Mouse (Mus musculus) liver, embryonic 13.5 days (tissue): Measurements from ENCODE around the gene Zcchc14. TPM values are rescaled to one million over a fixed set of nuclear protein-coding genes. Genes with fewer than 3 reads are reported as not detected.

Source experiments
- ATAC-seq: fragments of 200-750 bp; cut with Nextera tagmentation; 2 replicates; pipeline ENCODE4 v1.8.0; 2017; ENCODE audit warnings: low read depth, mild to moderate bottlenecking, moderate number of reproducible peaks, moderate library complexity
- DNase-seq: peaks from one replicate; pipeline ENCODE4 v3.0.0; 2022
- H3K27ac ChIP-seq: fragments of 300-500 bp; sonication (generic); 2 replicates; pipeline ENCODE4 v1.5.1; 2015; ENCODE audit warnings: moderate library complexity, mild to moderate bottlenecking, inconsistent platforms
- H3K27me3 ChIP-seq: fragments of 300-500 bp; sonication (generic); 2 replicates; pipeline ENCODE4 v1.6.1; 2015; ENCODE audit warnings: mild to moderate bottlenecking, inconsistent platforms
- H3K36me3 ChIP-seq: fragments of 300-500 bp; sonication (generic); 2 replicates; pipeline ENCODE4 v1.6.1; 2015; ENCODE audit warnings: mild to moderate bottlenecking, inconsistent platforms
- H3K4me1 ChIP-seq: fragments of 300-500 bp; sonication (generic); replicated peaks from 2 replicates; pipeline ENCODE4 v1.6.1; 2015; ENCODE audit warnings: inconsistent platforms
- H3K4me2 ChIP-seq: fragments of 300-500 bp; sonication (generic); 2 replicates; pipeline ENCODE4 v1.6.1; 2015; ENCODE audit warnings: inconsistent platforms, mild to moderate bottlenecking, moderate library complexity
- H3K4me3 ChIP-seq: fragments of 300-500 bp; sonication (generic); replicated peaks from 2 replicates; pipeline ENCODE4 v1.5.1; 2015; ENCODE audit warnings: mild to moderate bottlenecking, inconsistent platforms
- H3K9ac ChIP-seq: fragments of 300-500 bp; sonication (generic); 2 replicates; pipeline ENCODE4 v1.6.1; 2015; ENCODE audit warnings: mild to moderate bottlenecking, inconsistent platforms
- H3K9me3 ChIP-seq: fragments of 300-500 bp; sonication (generic); replicated peaks from 2 replicates; pipeline ENCODE4 v1.6.1; 2016; ENCODE audit warnings: inconsistent platforms
- WGBS: fragments of 180-500 bp; shearing (Covaris S2); methylation state at CpG from one replicate; pipeline ENCODE4 v1.1.7; 2015; ENCODE audit not compliant: insufficient replicate concordance; 5-methylcytosine and 5-hydroxymethylcytosine counted together
- polyA plus RNA-seq: library from polyadenylated mRNA; unstranded; fragments of >200 nt; fragmentation: Nextera tagmentation; extraction: Ambion mirVana; gene quantifications from 2 replicates; pipeline ENCODE4 v1.2.1, GENCODE M21; 2015

Zcchc14 gene
- polyA plus RNA-seq, 1 experiment from 2014 or later: 1.6 TPM

DNA sequence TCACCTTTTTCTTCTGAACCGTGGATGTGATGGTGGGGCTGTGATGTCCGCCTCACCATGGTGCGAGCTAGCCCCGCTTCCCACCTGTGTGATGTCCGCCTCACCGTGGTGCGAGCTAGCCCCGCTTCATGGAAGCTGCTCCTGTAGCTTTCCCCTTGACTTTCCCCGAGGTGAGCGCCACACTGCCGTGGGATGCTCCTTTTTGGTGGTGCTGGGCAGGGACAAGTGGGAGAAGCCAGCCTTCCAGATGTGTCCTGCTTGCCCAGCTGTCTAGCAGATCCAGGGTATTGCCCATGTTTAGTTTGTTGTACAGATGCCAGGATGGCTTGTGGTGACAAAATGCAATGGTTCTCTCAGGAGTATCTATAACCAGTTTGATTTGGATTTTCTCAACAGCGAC lies 10.4 kb upstream of the Zcchc14 start:
- peaks cover 3% of the 10 kb centered on the region; the same call in 1 of the 2 replicates for H3K4me1 ChIP-seq
- 86% methylated on average over 12 of the region's 12 CpGs for WGBS
- no peak for DNase-seq
- H3K4me2 ChIP-seq: no peak overlapping the region
- H3K27me3 ChIP-seq: peaks cover 40% of the 10 kb centered on the region
- H3K27ac ChIP-seq: no peak overlapping the region
- H3K36me3 ChIP-seq: no peaks in the 10 kb centered on the region
- H3K4me3 ChIP-seq: no peak overlapping the region
- no peak overlapping the region for H3K9ac ChIP-seq
- H3K9me3 ChIP-seq: no peaks in the 10 kb centered on the region
- no peak for ATAC-seq

DNA sequence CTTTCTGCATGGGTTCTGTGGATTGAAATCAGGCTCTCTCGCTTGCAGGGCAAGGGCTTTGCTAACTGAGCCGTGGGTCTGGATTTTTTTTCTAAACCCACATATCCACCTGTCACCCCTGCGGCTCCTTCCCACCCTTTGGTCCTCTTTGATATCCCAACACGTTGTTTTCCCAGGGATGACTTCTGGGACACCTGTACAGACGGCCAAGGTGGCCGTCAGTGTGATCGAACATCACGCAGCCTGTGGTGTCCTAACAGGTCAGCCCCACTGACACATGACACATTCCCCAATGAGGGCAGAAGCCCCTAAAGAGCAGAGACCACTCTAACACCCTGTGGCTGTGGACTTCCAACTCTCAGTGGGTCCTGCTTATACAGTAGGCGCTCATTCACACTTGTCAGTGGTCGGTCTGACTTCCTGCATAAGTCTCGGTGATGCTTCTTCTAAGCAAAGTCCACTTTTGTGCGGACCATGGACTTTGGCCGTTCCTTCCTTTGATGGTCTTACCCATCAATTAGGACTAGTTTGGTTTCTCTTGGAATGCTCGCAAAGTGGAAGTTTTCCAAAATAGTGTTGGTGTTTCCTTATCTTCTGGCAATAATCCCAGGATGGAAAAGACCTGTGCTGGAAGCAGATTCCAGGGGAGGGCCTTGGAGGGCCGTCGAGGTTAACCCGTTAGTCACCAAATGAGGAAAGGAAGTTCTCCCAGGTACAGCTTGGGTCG lies 9.1 kb upstream of the Zcchc14 start:
- Histone ChIP-seq H3K4me1 (peaks cover 3% of the 10 kb centered on the region; the same call in 1 of the 2 replicates), H3K27ac (no peak overlapping the region), H3K9ac (no peak overlapping the region), H3K4me3 (no peak overlapping the region), H3K27me3 (peaks cover 40% of the 10 kb centered on the region), H3K36me3 (no peaks in the 10 kb centered on the region), H3K4me2 (no peak overlapping the region), H3K9me3 (no peaks in the 10 kb centered on the region)
- 59% methylated on average over 18 of the region's 18 CpGs for WGBS
- DNase-seq (no peak), ATAC-seq (no peak)

GRCm38 (mm10) chr8:121660602-121661001 lies 7.9 kb upstream of the Zcchc14 start:
- Histone ChIP-seq H3K4me1 (peaks cover 3% of the 10 kb centered on the region; the same call in 1 of the 2 replicates), H3K9ac (no peak overlapping the region), H3K4me2 (no peak overlapping the region), H3K27me3 (peaks cover 45% of the 10 kb centered on the region), H3K9me3 (no peaks in the 10 kb centered on the region), H3K36me3 (no peaks in the 10 kb centered on the region), H3K27ac (no peak overlapping the region), H3K4me3 (no peak overlapping the region)
- no peak for DNase-seq
- ATAC-seq: no peak
- WGBS: 62% methylated on average over 15 of the region's 15 CpGs

DNA sequence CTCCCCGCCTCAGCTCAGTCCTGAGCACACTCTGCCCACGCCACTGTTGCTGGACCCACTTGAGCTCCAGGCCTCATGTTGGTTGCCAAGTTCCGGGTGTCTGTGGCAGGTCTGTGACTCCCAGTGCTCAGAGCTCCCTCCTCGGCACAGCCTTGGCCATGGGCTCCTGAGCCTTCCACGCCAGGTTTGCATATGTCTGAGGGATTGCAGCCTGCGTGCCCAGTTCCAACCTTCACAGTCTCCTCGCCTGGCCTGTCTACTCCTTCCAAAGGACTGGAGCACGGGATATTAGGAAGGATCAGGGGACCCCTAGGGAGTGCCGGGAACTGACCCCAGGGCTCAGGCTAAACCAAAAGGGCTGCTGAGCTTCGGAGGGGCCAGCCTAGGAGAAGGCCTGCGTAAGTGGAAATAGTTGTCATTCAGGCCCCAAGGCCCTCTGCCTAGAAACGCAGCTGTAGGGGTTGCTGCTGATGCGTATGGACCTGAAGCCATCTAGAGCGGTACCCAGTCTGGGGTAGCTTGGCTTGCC lies 2.3 kb upstream of the Zcchc14 start:
- Histone ChIP-seq H3K4me2 (no peak overlapping the region), H3K9ac (no peak overlapping the region), H3K9me3 (no peaks in the 10 kb centered on the region), H3K36me3 (no peaks in the 10 kb centered on the region), H3K4me1 (peaks cover 19% of the 10 kb centered on the region), H3K27ac (no peak overlapping the region), H3K27me3 (peaks cover 66% of the 10 kb centered on the region), H3K4me3 (no peak overlapping the region)
- ATAC-seq (no peak), DNase-seq (no peak)
- 64% methylated on average over 14 of the region's 14 CpGs for WGBS

DNA sequence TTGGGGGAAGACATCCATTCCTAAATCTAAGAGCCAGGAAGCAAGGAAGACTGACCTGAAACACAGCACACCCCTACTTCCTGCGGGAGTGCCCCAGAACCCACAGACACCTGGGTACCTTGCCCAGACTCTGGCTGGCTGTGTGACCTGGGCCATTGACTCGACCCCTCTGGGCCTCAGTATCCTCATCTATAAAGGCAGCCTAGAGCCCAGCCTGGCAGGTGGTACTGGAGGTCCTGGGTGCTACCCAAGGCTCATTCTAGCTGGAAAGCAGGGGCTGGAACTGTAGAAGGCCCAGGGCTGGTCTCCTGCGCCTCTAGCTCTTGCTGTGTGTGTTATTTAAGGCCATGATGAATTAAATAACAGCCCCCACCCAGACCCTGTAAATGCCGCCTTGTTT lies 1.4 kb upstream of the Zcchc14 start:
- no peak for DNase-seq
- no peak overlapping the region for H3K4me2 ChIP-seq
- peaks cover 74% of the 10 kb centered on the region for H3K27me3 ChIP-seq
- no peaks in the 10 kb centered on the region for H3K36me3 ChIP-seq
- peaks cover 25% of the 10 kb centered on the region for H3K4me1 ChIP-seq
- WGBS: 58% methylated on average over 4 of the region's 4 CpGs
- H3K9ac ChIP-seq: no peak overlapping the region
- no peak for ATAC-seq
- H3K9me3 ChIP-seq: no peaks in the 10 kb centered on the region
- H3K27ac ChIP-seq: no peak overlapping the region
- no peak overlapping the region for H3K4me3 ChIP-seq

GRCm38 (mm10) chr8:121653340-121654019 lies 779 bp upstream of the Zcchc14 start:
- Histone ChIP-seq H3K27ac (no peak overlapping the region), H3K36me3 (no peaks in the 10 kb centered on the region), H3K4me1 (peaks cover 25% of the 10 kb centered on the region), H3K9ac (peak overlapping the region; percentile 47), H3K4me3 (peak overlapping the region; percentile 60), H3K4me2 (peak overlapping the region; percentile 58), H3K27me3 (peaks cover 76% of the 10 kb centered on the region), H3K9me3 (no peaks in the 10 kb centered on the region)
- ATAC-seq (no peak; the same call in 1 of the 2 replicates), DNase-seq (no peak)
- WGBS: 8% methylated on average over 31 of the region's 31 CpGs

- H3K9me3 ChIP-seq: no peaks in the 10 kb centered on the region
- H3K9ac ChIP-seq: peak overlapping the region; percentile 36
- DNase-seq: peak; percentile 9
- no peak overlapping the region for H3K27ac ChIP-seq
- peak overlapping the region; percentile 56 for H3K4me3 ChIP-seq
- WGBS: 1% methylated on average over 46 of the region's 56 CpGs
- no peaks in the 10 kb centered on the region for H3K36me3 ChIP-seq
- ATAC-seq: no peak
- peak overlapping the region; percentile 67 for H3K4me2 ChIP-seq
- peaks cover 30% of the 10 kb centered on the region for H3K4me1 ChIP-seq
- H3K27me3 ChIP-seq: peaks cover 84% of the 10 kb centered on the region
Observed at GRCm38 (mm10) chr8:121651874-121652361, 783 bp downstream of the Zcchc14 start.

DNA sequence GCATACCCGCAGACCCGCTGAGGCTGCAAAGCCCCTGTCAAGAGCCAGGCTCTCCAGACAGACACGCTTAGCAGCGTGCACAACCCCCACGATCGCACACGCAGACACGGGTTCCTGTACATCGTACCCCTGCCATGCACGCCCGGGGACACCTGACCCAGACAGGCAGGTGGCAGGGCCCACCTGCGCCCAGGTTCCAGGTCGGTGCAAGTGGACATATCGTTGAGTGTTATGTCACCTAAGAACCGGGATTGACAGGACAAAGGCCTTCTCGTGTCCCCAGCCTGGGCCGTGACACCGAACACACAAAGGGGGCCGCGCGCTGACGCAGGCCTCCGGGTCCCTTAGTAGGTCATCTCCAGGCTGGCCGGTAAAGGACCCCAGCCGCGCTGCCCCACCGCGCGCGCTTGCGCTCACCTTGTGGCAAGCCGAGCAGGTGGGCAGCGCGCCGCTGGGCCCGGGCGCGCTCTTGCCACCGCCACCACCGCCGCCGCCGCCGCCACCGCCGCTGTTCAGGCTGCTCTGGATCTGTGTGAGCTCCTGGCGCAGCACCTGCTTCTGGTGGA lies 1.3 kb downstream of the Zcchc14 start:
- H3K36me3 ChIP-seq: no peaks in the 10 kb centered on the region
- peaks cover 34% of the 10 kb centered on the region for H3K4me1 ChIP-seq
- ATAC-seq: no peak
- 20% methylated on average over 47 of the region's 47 CpGs for WGBS
- H3K4me3 ChIP-seq: peak overlapping the region; percentile 56
- DNase-seq: no peak
- H3K27me3 ChIP-seq: peaks cover 80% of the 10 kb centered on the region
- H3K9me3 ChIP-seq: no peaks in the 10 kb centered on the region
- H3K4me2 ChIP-seq: peak overlapping the region; percentile 67
- H3K27ac ChIP-seq: no peak overlapping the region
- peak overlapping the region; percentile 36; the same call in 1 of the 2 replicates for H3K9ac ChIP-seq

DNA sequence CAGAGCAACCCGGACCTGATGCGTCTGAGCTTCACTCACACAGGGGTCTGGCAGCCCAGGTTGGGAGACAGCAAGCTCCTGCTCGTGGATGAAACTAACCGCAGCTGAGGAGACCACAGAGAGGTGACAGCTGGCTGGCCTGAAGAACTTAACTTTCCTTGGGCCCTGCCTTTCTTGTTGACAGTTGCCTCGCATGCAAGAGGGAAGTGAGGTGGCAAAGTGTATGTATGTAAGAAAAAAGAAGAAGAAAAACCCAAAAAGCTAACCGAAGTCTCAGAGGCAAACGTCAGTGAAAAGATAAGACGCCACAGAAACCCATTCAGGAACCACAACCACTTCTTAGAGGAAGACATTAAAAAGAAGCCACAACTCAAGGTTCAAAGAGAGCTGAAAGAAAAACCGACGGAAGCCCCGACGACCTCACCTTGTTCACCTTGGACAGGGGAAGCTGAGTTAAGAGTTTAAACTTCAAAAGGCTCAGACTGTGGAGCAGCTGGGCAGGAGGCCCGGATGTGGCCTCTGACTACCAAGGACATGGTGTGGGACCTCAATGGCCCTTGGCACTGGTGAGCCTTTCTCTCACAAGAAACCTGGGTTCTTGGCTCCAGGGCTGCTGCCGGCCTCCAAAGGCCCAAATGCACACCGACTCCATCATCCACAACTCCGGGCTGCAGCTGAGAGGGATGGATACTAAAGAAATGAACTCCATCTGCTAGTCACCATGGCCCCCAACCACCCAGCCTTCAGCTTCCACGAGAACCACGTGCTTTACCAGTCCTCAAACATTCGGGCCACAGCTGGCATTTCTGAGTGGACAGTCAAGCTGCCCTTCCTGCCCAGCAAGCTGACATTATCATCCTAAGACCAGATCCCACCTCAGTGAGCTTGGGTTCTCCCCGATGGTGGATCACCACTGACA lies 2.1 kb downstream of the Zcchc14 start:
- peaks cover 74% of the 10 kb centered on the region for H3K27me3 ChIP-seq
- H3K9ac ChIP-seq: no peak overlapping the region
- ATAC-seq: no peak
- H3K36me3 ChIP-seq: no peaks in the 10 kb centered on the region
- H3K27ac ChIP-seq: no peak overlapping the region
- DNase-seq: no peak
- 31% methylated on average over 20 of the region's 20 CpGs for WGBS
- H3K4me1 ChIP-seq: peaks cover 37% of the 10 kb centered on the region
- H3K4me3 ChIP-seq: peak overlapping the region; percentile 56
- peak overlapping the region; percentile 67 for H3K4me2 ChIP-seq
- no peaks in the 10 kb centered on the region for H3K9me3 ChIP-seq

GRCm38 (mm10) chr8:121649904-121650303 lies 2.8 kb downstream of the Zcchc14 start:
- 64% methylated on average over 10 of the region's 10 CpGs for WGBS
- peaks cover 37% of the 10 kb centered on the region for H3K4me1 ChIP-seq
- H3K36me3 ChIP-seq: no peaks in the 10 kb centered on the region
- H3K4me2 ChIP-seq: peak overlapping the region; percentile 67; the same call in 1 of the 2 replicates
- ATAC-seq (no peak), DNase-seq (no peak)
- H3K27me3 ChIP-seq: peaks cover 69% of the 10 kb centered on the region
- no peak overlapping the region for H3K9ac ChIP-seq
- H3K9me3 ChIP-seq: no peaks in the 10 kb centered on the region
- H3K4me3 ChIP-seq: no peak overlapping the region
- no peak overlapping the region for H3K27ac ChIP-seq
